Mouse (Mus musculus) forebrain, embryonic 15.5 days (tissue): ENCODE data around the gene Syt2. TPM values are rescaled to one million over a fixed set of nuclear protein-coding genes. Genes with fewer than 3 reads are reported as not detected.

Source experiments
- ATAC-seq: fragments of 200-750 bp; cut with Nextera tagmentation; replicated peaks from 2 replicates; pipeline ENCODE4 v1.8.0; 2017; ENCODE audit warnings: mild to moderate bottlenecking, moderate TSS enrichment, moderate library complexity
- H3K27ac ChIP-seq: fragments of 300-500 bp; sonication (generic); replicated peaks from 2 replicates; pipeline ENCODE4 v1.5.1; 2015; ENCODE audit warnings: mild to moderate bottlenecking, inconsistent platforms
- H3K27me3 ChIP-seq: fragments of 300-500 bp; sonication (generic); 2 replicates; pipeline ENCODE4 v1.6.1; 2015; ENCODE audit warnings: inconsistent platforms
- H3K36me3 ChIP-seq: fragments of 300-500 bp; sonication (generic); 2 replicates; pipeline ENCODE4 v1.6.1; 2015; ENCODE audit warnings: mild to moderate bottlenecking, inconsistent platforms
- H3K4me1 ChIP-seq: fragments of 300-500 bp; sonication (generic); 2 replicates; pipeline ENCODE4 v1.6.1; 2015; ENCODE audit warnings: inconsistent platforms
- H3K4me2 ChIP-seq: fragments of 300-500 bp; sonication (generic); replicated peaks from 2 replicates; pipeline ENCODE4 v1.6.1; 2015; ENCODE audit warnings: mild to moderate bottlenecking, inconsistent platforms
- H3K4me3 ChIP-seq: fragments of 300-500 bp; sonication (generic); 2 replicates; pipeline ENCODE4 v1.5.1; 2015; ENCODE audit warnings: mild to moderate bottlenecking, inconsistent platforms
- H3K9ac ChIP-seq: fragments of 300-500 bp; sonication (generic); replicated peaks from 2 replicates; pipeline ENCODE4 v1.6.1; 2015; ENCODE audit warnings: mild to moderate bottlenecking, inconsistent platforms
- H3K9me3 ChIP-seq: fragments of 300-500 bp; sonication (generic); 2 replicates; pipeline ENCODE4 v1.6.1; 2016; ENCODE audit warnings: inconsistent platforms
- WGBS: fragments of 180-500 bp; shearing (Covaris S2); methylation state at CpG from one replicate; pipeline ENCODE4 v1.1.7; 2015; ENCODE audit warnings: mixed read lengths; 5-methylcytosine and 5-hydroxymethylcytosine counted together
- polyA plus RNA-seq: library from polyadenylated mRNA; unstranded; fragments of >200 nt; fragmentation: Nextera tagmentation; extraction: Ambion mirVana; gene quantifications from 2 replicates; pipeline ENCODE4 v1.2.1, GENCODE M21; 2015

The Syt2 gene
- polyA plus RNA-seq, 1 experiment from 2014 or later: 1.2 TPM

GRCm38 (mm10) chr1:134755548-134756189 lies 109.2 kb downstream of the Syt2 start:
- Histone ChIP-seq H3K27ac (no peak overlapping the region), H3K9ac (no peak overlapping the region), H3K9me3 (no peaks in the 10 kb centered on the region), H3K36me3 (peaks cover 10% of the 10 kb centered on the region; the same call in 1 of the 2 replicates), H3K4me2 (no peak overlapping the region), H3K27me3 (no peaks in the 10 kb centered on the region), H3K4me1 (peaks cover 4% of the 10 kb centered on the region; the same call in 1 of the 2 replicates), H3K4me3 (no peak overlapping the region)
- 69% methylated on average over 13 of the region's 13 CpGs for WGBS
- ATAC-seq: no peak

- H3K4me3 ChIP-seq: no peak overlapping the region
- peaks cover 10% of the 10 kb centered on the region; the same call in 1 of the 2 replicates for H3K36me3 ChIP-seq
- H3K27ac ChIP-seq: no peak overlapping the region
- peaks cover 4% of the 10 kb centered on the region; the same call in 1 of the 2 replicates for H3K4me1 ChIP-seq
- no peaks in the 10 kb centered on the region for H3K27me3 ChIP-seq
- H3K9me3 ChIP-seq: no peaks in the 10 kb centered on the region
- WGBS: 63% methylated on average over 10 of the region's 10 CpGs
- no peak for ATAC-seq
- no peak overlapping the region for H3K9ac ChIP-seq
- no peak overlapping the region for H3K4me2 ChIP-seq
Measured at GRCm38 (mm10) chr1:134756190-134756873, 109.9 kb downstream of the Syt2 start.

GRCm38 (mm10) chr1:134757230-134757629 lies 110.8 kb downstream of the Syt2 start:
- H3K4me1 ChIP-seq: peaks cover 4% of the 10 kb centered on the region; the same call in 1 of the 2 replicates
- 87% methylated on average over 3 of the region's 3 CpGs for WGBS
- no peak overlapping the region for H3K9ac ChIP-seq

DNA sequence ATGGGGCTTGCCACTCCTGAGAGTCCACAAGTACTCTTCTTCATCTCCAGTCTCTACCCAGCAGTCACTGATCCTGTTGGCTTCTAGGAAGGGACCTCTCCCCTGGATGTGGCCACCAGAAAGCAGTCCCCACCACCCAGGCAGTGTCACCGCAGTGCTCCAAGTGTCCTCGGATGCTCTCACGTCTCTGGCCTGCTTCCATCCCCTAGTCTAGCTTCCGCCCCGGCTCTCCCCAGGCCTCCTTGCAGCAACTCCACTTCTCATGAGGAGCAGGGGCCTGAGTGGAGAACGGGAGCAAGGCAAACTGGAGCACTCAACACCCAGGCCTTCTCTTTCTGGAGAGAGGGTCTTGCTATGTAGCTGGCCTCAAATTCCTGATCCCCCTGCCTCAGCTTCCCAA lies 112.7 kb downstream of the Syt2 start:
- Histone ChIP-seq H3K9ac (no peak overlapping the region), H3K27ac (no peak overlapping the region), H3K9me3 (no peaks in the 10 kb centered on the region), H3K27me3 (no peaks in the 10 kb centered on the region), H3K36me3 (peaks cover 10% of the 10 kb centered on the region; the same call in 1 of the 2 replicates), H3K4me2 (no peak overlapping the region), H3K4me1 (no peaks in the 10 kb centered on the region), H3K4me3 (no peak overlapping the region)
- ATAC-seq: no peak
- 91% methylated on average over 6 of the region's 6 CpGs for WGBS

More at GRCm38 (mm10) chr1:134757230-134757629, 110.8 kb downstream of the Syt2 start:
- Histone ChIP-seq H3K4me2 (no peak overlapping the region), H3K9me3 (no peaks in the 10 kb centered on the region), H3K27me3 (no peaks in the 10 kb centered on the region), H3K4me3 (no peak overlapping the region), H3K27ac (no peak overlapping the region), H3K36me3 (peaks cover 10% of the 10 kb centered on the region; the same call in 1 of the 2 replicates)
- no peak for ATAC-seq

- Histone ChIP-seq H3K36me3 (peaks cover 10% of the 10 kb centered on the region; the same call in 1 of the 2 replicates), H3K9me3 (no peaks in the 10 kb centered on the region), H3K27me3 (no peaks in the 10 kb centered on the region), H3K4me2 (no peak overlapping the region), H3K9ac (no peak overlapping the region), H3K4me3 (no peak overlapping the region), H3K4me1 (no peaks in the 10 kb centered on the region), H3K27ac (no peak overlapping the region)
- ATAC-seq: no peak
- 84% methylated on average over 5 of the region's 5 CpGs for WGBS
Measured at GRCm38 (mm10) chr1:134760642-134761041, 114.2 kb downstream of the Syt2 start.

DNA sequence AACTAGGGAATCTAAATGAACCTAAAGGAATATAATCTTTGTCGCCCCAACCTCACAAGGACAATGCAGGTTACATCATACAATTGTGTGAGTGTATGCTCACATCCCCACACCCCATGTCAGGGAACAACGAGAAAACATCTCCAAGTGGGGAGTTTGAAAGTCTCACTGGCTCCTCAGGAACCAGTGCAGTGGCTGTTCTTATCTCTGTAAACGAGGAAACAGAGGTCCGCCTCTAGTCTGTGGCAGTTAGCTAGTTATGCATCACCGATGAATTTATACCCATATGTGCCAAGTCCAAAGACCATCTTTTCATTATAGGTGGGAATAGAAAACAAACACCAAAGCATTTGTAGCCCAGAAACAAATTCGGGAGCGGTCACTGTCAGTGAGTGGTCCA lies 115.1 kb downstream of the Syt2 start:
- ATAC-seq: no peak
- H3K9ac ChIP-seq: no peak overlapping the region
- no peak overlapping the region for H3K4me3 ChIP-seq
- H3K27me3 ChIP-seq: no peaks in the 10 kb centered on the region
- 90% methylated on average over 7 of the region's 7 CpGs for WGBS
- H3K4me1 ChIP-seq: no peaks in the 10 kb centered on the region
- H3K36me3 ChIP-seq: peaks cover 10% of the 10 kb centered on the region; the same call in 1 of the 2 replicates
- H3K9me3 ChIP-seq: no peaks in the 10 kb centered on the region
- H3K27ac ChIP-seq: no peak overlapping the region
- H3K4me2 ChIP-seq: no peak overlapping the region

DNA sequence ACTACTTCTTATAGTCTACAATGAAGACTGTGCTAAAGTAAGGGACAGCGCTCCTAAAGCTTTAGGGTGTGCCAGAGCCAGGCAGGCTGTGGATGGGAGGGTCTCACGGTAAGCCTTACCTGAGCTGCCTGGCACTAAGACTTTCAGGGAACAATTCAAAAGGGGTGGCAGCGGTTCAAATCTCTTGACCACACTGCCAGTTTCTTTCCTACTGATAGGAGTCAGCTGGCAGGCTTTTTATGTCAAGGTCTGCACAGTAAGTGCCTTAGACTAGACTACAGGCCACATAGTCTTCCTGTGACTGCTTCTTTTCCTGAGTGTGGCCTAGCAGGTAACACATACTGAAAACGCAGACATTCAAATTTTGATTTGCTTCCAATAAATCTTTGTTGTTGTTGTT lies 116.8 kb downstream of the Syt2 start:
- 92% methylated on average over 4 of the region's 4 CpGs for WGBS
- Histone ChIP-seq H3K4me1 (no peaks in the 10 kb centered on the region), H3K27me3 (no peaks in the 10 kb centered on the region), H3K36me3 (peaks cover 10% of the 10 kb centered on the region), H3K9ac (no peak overlapping the region), H3K4me3 (no peak overlapping the region), H3K27ac (no peak overlapping the region), H3K4me2 (no peak overlapping the region), H3K9me3 (no peaks in the 10 kb centered on the region)
- no peak for ATAC-seq

- Histone ChIP-seq H3K4me3 (no peak overlapping the region), H3K9me3 (no peaks in the 10 kb centered on the region), H3K36me3 (peaks cover 13% of the 10 kb centered on the region), H3K27ac (no peak overlapping the region), H3K27me3 (no peaks in the 10 kb centered on the region), H3K4me2 (no peak overlapping the region), H3K9ac (no peak overlapping the region), H3K4me1 (no peaks in the 10 kb centered on the region)
- no peak for ATAC-seq
- 88% methylated on average over 11 of the region's 11 CpGs for WGBS
Measured at GRCm38 (mm10) chr1:134763776-134764438, 117.4 kb downstream of the Syt2 start.

- no peak overlapping the region for H3K9ac ChIP-seq
- no peak overlapping the region for H3K4me3 ChIP-seq
- H3K4me1 ChIP-seq: no peaks in the 10 kb centered on the region
- H3K27ac ChIP-seq: no peak overlapping the region
- 56% methylated on average over 7 of the region's 7 CpGs for WGBS
- H3K9me3 ChIP-seq: no peaks in the 10 kb centered on the region
- ATAC-seq: no peak
- H3K27me3 ChIP-seq: no peaks in the 10 kb centered on the region
- H3K4me2 ChIP-seq: no peak overlapping the region
- H3K36me3 ChIP-seq: peaks cover 6% of the 10 kb centered on the region; the same call in 1 of the 2 replicates
Measured at GRCm38 (mm10) chr1:134764831-134765458, 118.5 kb downstream of the Syt2 start.

GRCm38 (mm10) chr1:134766448-134766847 lies 120.0 kb downstream of the Syt2 start:
- 88% methylated on average over 4 of the region's 4 CpGs for WGBS
- no peaks in the 10 kb centered on the region for H3K4me1 ChIP-seq

GRCm38 (mm10) chr1:134770312-134770711 lies 123.8 kb downstream of the Syt2 start:
- Histone ChIP-seq H3K4me2 (no peak overlapping the region), H3K4me3 (no peak overlapping the region), H3K36me3 (peaks cover 12% of the 10 kb centered on the region), H3K27ac (no peak overlapping the region), H3K9ac (no peak overlapping the region), H3K9me3 (no peaks in the 10 kb centered on the region), H3K27me3 (no peaks in the 10 kb centered on the region), H3K4me1 (no peaks in the 10 kb centered on the region)
- ATAC-seq: no peak
- 96% methylated on average over 5 of the region's 5 CpGs for WGBS

More at GRCm38 (mm10) chr1:134766448-134766847, 120.0 kb downstream of the Syt2 start:
- Histone ChIP-seq H3K27me3 (no peaks in the 10 kb centered on the region), H3K9me3 (no peaks in the 10 kb centered on the region), H3K27ac (no peak overlapping the region), H3K4me2 (no peak overlapping the region), H3K4me3 (no peak overlapping the region), H3K9ac (no peak overlapping the region), H3K36me3 (peaks cover 4% of the 10 kb centered on the region; the same call in 1 of the 2 replicates)
- no peak for ATAC-seq

- ATAC-seq: no peak
- H3K36me3 ChIP-seq: peaks cover 13% of the 10 kb centered on the region
- H3K9me3 ChIP-seq: no peaks in the 10 kb centered on the region
- no peak overlapping the region for H3K4me2 ChIP-seq
- no peak overlapping the region for H3K9ac ChIP-seq
- no peaks in the 10 kb centered on the region for H3K27me3 ChIP-seq
- WGBS: 86% methylated on average over 6 of the region's 6 CpGs
- H3K27ac ChIP-seq: no peak overlapping the region
- no peak overlapping the region for H3K4me3 ChIP-seq
- H3K4me1 ChIP-seq: no peaks in the 10 kb centered on the region
Measured at GRCm38 (mm10) chr1:134771353-134771752, 124.9 kb downstream of the Syt2 start.
